Mouse (Mus musculus): Measurements from ENCODE around the gene Bcat1. TPM values are rescaled to one million over a fixed set of nuclear protein-coding genes. Genes with fewer than 3 reads are reported as not detected.

The Bcat1 gene
- polyA plus RNA-seq (2012; fragmentation: generic; extraction: Trizol) = 10 to 100 TPM in 1 of 2 experiments, 1 to 10 TPM in 1; 3.0 to 18.7 TPM

DNA sequence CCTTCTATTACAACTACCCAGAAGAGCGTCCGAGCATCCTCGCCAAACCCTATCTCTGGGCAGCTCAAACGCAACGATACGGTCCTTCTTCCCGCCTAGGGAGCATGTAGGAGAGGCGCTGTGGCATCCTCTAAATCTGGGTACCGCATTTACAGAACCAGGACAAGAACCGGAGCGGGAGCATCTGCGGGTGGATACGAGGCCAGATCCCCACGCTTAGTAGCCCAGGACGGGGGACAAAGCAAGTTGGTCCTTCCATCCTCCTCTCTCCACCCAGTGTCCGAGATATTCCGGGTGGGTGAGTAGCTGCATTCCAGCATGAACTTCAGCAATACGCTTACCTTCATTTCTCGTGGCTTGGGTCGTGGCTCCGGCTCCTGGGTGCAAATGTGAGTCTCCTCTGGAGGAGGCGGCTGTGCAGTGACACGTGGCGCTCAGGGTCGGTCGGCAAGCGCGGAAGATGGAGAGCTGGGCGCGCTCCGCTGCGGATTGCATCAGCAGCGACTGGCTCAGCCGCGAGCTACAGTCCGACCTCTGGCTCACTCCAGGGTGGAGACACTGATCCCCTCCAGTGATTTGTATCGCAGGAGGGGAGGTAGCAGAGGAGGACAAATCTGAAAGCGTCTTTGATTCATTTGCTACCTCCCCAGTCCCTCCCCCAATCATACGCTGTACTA, at the start of gene Bcat1:
Gene Bcat1 (minus strand): TSS at position 637 of the 677 bp plus-strand sequence.

GRCm38 (mm10) chr6:145115476-145116097, 39.6 kb upstream of the Bcat1 start, which contains the start of gene Lrmp:
TSS of gene Lrmp (plus strand) at chr6:145115653.

Other genes with a start within 250 kb of the Bcat1 start
- not detected for gene Lrmp, start 39.5 kb upstream of the Bcat1 start, polyA plus RNA-seq (2012; fragmentation: generic; extraction: Trizol)
- under 1 TPM; 0.01 to 0.41 TPM for gene Casc1, start 134.8 kb upstream of the Bcat1 start, polyA plus RNA-seq (2012; fragmentation: generic; extraction: Trizol)
- gene Etfrf1, start 134.9 kb upstream of the Bcat1 start, polyA plus RNA-seq (2012; fragmentation: generic; extraction: Trizol) = 1 to 10 TPM in 1 of 2 experiments, under 1 TPM in 1; 0.34 to 6.9 TPM
- gene Kras, start 174.1 kb upstream of the Bcat1 start, polyA plus RNA-seq (2012; fragmentation: generic; extraction: Trizol) = 1 to 10 TPM; 1.5 to 4.7 TPM